Mouse (Mus musculus): ENCODE data around the gene Nhlh1.

Nhlh1 gene

GRCm38 (mm10) chr1:172057491-172057921, at the start of gene Nhlh1:
Gene Nhlh1, minus strand, starts transcription at chr1:172057573.
- DNase-seq (ENCODE audit: low spot score in 2 of 2), result no peak

DNA sequence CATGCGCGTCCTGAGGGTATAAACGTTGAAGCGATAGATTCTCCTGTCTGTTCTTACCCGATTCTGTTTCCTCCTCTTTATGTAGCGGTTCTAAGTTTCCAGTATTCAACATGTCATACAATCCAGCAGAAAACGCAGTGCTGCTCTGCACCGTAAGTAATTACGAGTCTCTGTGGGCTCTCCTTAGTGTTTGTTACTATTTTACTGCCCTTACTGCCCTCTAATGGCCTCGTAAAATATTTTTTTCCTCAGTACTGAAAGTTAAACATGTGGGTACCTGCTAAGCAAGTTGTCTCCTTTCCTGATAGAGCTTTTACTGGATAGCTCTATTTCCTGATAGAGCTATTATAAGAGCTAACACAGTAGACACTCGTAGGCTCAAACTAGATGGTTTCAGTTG, 47.7 kb upstream of the Nhlh1 start:
- DNase-seq (ENCODE audit: low spot score in 2 of 2), result no peak

DNA sequence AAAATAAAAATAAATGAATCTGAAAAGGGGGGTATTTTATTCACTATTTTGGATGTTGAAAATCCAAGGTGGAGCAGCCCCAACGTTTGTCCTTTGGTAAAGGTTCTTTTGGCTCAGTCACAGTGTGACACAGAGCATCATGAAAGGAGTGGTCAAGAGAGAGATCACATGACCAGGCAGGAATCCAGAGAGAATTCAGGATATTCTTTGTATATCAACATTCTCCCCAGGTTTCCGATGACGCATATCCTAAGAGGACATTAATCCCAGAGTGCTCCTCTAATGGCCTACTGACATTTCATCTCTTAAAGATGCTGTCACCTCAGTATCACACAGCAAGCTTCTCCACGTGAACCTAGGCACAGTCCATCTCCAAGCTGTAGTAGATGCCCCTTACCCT, 46.2 kb upstream of the Nhlh1 start:
- DNase-seq (ENCODE audit: low spot score in 2 of 2), result no peak

DNA sequence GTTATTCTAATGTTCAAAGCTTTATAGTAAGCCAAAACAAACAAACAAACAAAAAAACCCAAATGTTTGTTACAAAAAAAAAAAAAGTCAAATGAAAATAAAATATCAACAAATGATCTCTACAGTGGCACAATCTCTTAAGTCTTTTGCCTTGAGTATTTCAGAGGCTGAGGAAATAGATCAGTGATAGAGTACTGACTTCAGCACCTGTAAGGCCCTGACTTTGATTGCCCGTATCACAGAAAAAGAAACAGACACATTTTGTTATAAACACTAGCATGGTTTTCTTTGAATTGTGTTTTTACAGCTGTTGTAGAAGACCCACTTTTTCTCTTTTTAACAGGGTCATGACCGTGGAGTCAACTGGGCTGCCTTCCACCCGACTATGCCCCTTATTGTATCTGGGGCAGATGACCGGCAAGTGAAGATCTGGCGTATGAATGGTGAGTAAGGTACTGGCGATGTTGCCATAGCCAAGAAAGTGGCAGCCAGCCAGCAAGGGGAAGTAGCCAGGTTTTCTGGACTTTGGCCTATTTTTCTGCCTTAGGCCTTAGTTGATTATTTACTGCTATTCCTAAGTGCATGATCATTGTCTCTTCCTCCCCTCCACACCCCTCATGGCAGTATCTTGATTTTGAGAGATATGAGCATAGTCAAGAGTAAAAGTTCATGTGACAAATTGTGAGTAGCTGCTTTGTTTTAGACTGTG, 42.1 kb upstream of the Nhlh1 start:
- DNase-seq (ENCODE audit: low spot score in 2 of 2), result no peak

- DNase-seq (ENCODE audit: low spot score in 2 of 2), result no peak
These were observed 37.8 kb upstream of the Nhlh1 start for GRCm38 (mm10) chr1:172095202-172095601.

DNA sequence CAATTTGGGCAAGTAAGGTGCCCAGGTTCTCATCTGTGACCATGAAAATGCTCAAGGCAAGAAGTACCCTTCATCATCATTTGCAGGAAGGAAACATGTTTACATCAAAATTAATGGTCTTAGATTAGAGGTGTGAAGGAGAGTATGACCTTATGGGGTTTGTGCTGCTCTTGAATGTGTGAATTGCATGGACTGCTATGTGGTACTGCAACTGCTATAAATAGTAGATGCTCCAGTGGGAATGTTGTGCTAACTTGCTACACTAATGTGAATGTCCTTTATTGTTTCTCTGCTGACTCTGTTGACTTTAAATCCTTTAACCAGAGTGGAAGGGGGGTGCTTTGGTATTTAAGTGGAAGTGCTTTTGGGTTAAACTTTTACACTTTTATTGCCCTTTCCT, 36.9 kb upstream of the Nhlh1 start:
- no peak for DNase-seq (ENCODE audit: low spot score in 2 of 2)

DNA sequence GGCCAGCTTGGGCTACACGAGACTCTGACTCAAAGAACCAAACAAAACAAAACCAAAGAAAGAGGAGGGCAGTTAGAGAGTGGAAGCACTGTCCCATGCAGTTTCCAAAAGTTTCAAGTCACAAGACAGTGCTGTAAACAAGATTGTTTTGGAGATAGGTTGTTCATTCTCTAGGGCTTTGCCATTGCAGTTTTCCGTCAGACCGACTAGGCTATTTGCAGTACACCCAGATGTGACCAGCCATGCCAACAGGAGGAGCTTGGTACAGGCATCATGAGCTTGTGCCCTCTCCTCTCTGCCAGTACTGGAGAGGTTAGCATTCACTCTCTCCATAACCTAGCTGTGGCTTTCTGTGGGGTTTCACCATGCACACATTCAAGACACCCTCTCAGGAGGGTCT, 36.1 kb upstream of the Nhlh1 start:
- DNase-seq (ENCODE audit: low spot score in 2 of 2), result no peak

DNA sequence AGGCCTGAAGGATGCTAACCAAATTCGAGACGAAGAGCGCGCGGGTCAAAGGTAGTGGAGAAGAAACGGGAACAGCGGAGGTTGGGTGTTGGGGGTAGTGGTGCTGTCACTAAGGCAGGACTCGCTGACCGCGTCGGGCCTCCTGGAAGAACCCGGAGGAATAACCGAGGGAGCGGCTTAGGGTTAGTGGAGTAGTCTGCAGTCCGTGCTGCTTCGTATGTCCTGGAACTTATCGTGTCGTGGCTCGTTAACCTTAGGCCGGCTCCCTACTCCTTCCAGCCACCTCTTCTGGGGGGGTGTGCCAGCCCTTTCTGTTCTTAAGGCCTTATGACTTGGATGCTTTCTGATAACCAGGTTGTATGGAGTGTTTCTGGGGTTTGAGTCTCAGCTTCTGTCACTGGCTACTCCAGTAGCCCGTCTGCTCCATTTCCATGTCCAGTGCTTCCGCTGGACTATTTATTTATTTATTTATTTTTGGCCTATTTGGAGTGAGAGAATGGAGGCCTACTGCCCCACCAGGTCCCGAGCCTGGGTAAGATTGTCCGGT, 25.6 kb upstream of the Nhlh1 start:
- DNase-seq (ENCODE audit: low spot score in 2 of 2), result no peak

DNA sequence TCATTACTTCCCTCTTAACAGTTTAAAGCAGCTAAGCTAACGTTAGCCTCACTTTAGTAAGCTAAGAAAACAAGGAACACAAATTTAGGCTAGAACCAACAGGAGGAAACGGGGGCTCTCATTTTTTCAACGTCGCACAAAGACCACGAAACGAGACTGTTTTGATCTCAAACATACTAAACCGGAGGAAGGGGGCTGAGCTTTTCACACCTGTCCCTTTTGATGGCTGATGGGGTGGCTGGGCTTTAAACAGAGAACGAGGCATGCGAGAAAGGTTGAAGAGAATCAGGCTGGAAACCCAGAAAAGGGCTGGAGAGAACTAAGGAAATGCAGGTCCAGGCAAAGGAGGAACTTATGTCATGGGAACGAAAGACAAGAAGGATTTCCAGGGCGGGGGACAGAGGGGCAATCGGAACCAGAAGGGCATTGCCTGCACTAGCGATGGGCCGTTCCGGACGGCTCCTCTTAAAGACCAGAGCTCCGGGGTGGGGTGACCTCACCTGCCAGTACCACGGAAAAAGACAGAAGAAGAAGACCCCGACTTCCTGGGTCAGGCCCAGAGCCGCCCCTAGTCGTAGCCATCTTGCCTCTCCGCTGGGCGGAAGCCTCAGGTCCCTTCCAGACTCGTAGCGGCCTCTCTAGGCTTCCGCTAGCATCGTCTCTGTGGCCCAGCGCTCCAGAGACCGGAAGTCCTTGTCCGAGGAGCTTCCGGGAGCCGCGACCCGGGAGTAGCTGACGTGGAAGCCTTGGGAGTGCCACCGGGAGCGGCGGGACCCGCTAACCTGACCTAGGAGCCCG, 24.9 kb upstream of the Nhlh1 start, which contains the start of the genes Copa and Ncstn:
Gene Copa (plus strand): TSS at position 429 of the 798 bp plus-strand sequence.
Gene Ncstn (minus strand): TSS at position 695 of the 798 bp plus-strand sequence.
- peak; percentile 89 to 92 for DNase-seq (ENCODE audit: low spot score in 2 of 2)

DNA sequence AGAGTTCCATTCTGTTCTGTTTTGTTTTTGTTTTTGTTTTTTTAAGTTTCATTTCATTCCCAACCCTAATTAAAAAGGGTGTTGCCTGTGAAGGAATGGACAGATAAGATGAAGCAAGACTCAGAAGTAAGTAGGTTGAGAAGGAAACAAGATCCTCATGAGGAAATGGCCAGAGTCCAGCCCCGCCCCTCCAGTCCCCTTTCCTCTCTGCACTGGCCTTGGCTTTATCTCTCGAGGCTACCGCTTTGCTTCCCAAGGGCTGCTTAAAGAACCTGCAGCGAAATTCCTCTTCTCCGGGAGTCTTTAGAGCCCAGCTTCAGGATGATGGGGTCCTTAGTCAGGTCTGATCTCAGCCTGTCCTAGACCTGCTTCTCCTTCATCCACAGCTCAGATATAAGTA, 20.6 kb upstream of the Nhlh1 start:
- DNase-seq (ENCODE audit: low spot score in 2 of 2), result no peak

GRCm38 (mm10) chr1:172072604-172073003, 15.2 kb upstream of the Nhlh1 start:
- DNase-seq (ENCODE audit: low spot score in 2 of 2), result no peak

GRCm38 (mm10) chr1:172071556-172071955, 14.2 kb upstream of the Nhlh1 start:
- no peak for DNase-seq (ENCODE audit: low spot score in 2 of 2)

- no peak for DNase-seq (ENCODE audit: low spot score in 2 of 2)
These were observed 12.9 kb upstream of the Nhlh1 start for GRCm38 (mm10) chr1:172070227-172070626.

- DNase-seq (ENCODE audit: low spot score in 2 of 2), result no peak
These were observed 7.3 kb upstream of the Nhlh1 start for GRCm38 (mm10) chr1:172064613-172065141.

DNA sequence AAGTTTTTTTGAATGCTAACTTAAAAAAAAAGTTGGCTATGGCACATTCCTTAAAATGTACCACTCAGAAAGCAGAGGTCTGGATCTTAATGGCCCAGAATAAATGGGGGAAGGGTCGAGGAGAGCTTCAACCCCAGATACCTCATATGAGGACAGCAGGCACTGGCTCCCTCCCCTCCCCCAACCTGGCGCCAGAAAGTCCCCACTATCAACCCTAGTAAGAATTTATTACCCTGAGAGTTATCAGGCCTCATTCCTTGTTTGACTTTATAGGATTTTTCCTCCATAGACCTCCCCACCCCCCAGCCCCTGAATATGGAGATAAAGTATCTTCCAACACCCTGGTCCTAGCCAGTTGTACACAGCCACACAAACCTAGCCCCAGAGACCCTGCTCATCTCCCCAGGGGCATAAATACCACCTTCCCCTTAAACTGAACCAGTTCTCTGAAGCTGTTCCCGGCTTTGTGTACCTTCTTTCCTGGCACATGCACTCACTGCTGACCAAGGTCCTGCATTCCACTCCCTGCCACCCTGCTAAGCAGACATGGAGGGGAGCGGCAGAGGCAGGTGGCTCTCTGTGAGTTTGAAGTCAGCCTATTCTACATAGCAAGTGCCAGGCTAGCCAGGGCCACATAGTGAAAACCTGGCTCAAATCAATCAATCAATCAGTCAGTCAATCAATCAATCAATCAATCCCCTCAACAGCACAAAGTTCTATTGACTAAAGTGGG, 6.1 kb upstream of the Nhlh1 start:
- DNase-seq (ENCODE audit: low spot score in 2 of 2), result no peak

DNA sequence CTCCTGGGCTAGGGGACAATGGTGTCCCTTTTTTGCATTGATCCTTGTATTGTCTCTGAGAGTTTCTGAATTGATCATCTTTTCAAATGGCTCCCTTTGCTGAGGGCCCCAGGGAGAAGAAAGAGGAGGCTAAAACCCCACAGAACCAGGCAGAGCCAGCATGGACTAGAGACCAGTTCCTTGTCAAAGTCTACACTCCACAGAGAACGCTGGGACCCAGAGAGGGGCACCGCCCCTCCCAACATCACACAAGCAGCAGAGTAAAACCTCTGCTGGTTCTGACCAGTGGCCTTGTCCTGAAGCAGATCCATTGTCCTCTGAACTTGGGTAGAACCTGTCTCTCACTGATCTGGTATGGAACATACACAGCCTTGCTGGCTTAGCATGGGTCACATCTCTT, 4.7 kb upstream of the Nhlh1 start:
- no peak for DNase-seq (ENCODE audit: low spot score in 2 of 2)

- DNase-seq (ENCODE audit: low spot score in 2 of 2), result no peak
These were observed 3.8 kb upstream of the Nhlh1 start for GRCm38 (mm10) chr1:172061217-172061616.

DNA sequence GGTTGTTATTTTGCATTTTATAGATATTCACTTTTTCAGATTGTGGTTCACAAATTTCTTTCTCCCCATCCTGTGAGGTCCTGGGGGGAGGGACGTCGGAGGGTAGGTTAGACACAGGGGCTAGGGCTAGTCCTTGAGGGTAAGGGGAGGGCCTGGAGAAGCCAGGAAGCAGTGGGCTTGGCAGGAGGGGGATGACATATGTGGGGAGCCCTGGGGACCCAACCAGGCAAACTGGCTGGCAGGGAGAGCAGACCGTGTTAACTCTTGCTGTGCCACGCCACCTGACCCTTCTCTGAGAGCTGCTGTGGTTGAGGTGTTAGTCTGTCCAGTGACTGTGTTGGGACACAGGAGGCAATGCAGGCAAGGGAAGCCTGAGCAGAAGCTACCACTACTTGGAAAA, 3.3 kb upstream of the Nhlh1 start:
- no peak for DNase-seq (ENCODE audit: low spot score in 2 of 2)

DNA sequence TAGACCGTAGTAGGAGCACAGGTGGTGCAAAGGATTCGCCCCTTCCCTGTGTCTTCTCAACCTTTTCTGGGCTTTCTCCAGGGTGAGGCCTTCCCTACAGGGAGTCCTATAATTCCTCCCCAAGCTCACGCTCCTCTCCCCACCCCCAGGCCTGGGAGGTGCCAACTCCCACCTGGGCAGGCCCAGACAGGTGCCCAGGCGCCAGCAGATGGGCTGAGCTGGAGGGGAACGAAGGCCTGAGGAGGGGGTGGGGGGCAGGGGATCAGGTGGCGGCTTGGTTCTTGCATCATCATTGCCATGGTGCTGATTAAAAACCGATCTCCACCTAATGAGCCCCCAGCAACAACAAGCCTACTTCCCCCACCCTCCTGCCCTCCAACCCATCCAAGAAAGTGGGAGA, 1.5 kb upstream of the Nhlh1 start:
- DNase-seq (ENCODE audit: low spot score in 2 of 2), result no peak

GRCm38 (mm10) chr1:172058321-172058720, 948 bp upstream of the Nhlh1 start:
- no peak for DNase-seq (ENCODE audit: low spot score in 2 of 2)

DNA sequence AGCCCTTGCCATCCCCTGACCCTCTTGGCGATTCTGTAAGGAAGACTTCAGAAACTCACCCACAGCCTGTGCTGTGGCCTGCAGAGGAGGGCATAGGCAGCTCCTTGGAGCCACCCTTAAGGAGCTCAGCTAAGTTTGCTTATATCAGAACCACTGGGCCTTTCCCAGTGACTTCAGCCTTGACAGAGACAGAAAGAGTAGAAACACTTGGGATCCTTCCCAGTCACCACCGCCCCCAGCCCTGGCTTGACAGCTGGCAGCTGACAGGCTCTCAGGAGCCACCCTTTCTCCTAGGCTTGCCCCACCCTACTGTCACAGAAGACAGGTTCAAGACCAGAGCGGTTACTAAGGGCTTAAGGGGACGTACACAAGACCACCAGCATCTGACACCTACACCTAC, 1.1 kb downstream of the Nhlh1 start:
- DNase-seq (ENCODE audit: low spot score in 2 of 2), result no peak
